Mouse (Mus musculus) thymus, postnatal 4 days (tissue): ENCODE data around the gene Vmn1r234.
"Not testable (repeated sequence)": the region's sequence is repeated elsewhere in the genome, so short reads cannot be mapped to it uniquely, and the experiment has no call there.

ENCODE experiments used
- DNase-seq: peaks from one replicate; pipeline ENCODE4 v3.0.0; 2021

The Vmn1r234 gene

GRCm38 (mm10) chr17:21225787-21226186 is at the start of gene Vmn1r234:
Gene Vmn1r234 (plus strand): TSS chr17:21226087.
- DNase-seq: no peak

- DNase-seq: not testable (repeated sequence)
Measured at GRCm38 (mm10) chr17:21211081-21211480, 14.8 kb upstream of the Vmn1r234 start.

- peak; percentile 71 for DNase-seq
Measured at GRCm38 (mm10) chr17:21231654-21232053, 5.8 kb downstream of the Vmn1r234 start.

- DNase-seq: no peak
Measured at GRCm38 (mm10) chr17:21256111-21256510, 30.2 kb downstream of the Vmn1r234 start, which contains the start of gene Vmn1r235. Gene Vmn1r235 (plus strand): TSS chr17:21256411.

- peak; percentile 22 for DNase-seq
Measured at GRCm38 (mm10) chr17:21272103-21272502, 46.2 kb downstream of the Vmn1r234 start.

GRCm38 (mm10) chr17:21282642-21283041 is 56.8 kb downstream of the Vmn1r234 start, which contains the start of gene Vmn1r236:
Gene Vmn1r236 (plus strand): TSS chr17:21282942.
- no peak for DNase-seq

- no peak for DNase-seq
Measured at GRCm38 (mm10) chr17:21284395-21284794, 58.5 kb downstream of the Vmn1r234 start.
